Mouse (Mus musculus): ENCODE results near the gene Rcor2. TPM values are rescaled to one million over a fixed set of nuclear protein-coding genes. Genes with fewer than 3 reads are reported as not detected.

The Rcor2 gene
- 1.3 and 1.5 TPM in 2 replicates for polyA plus RNA-seq (2015; fragmentation: Nextera tagmentation; extraction: Ambion mirVana)

GRCm38 (mm10) chr19:7267091-7267741 is at the start of gene Rcor2:
Gene Rcor2, plus strand, starts transcription at chr19:7267325.
- DNase-seq (ENCODE audit: low spot score) (peak; percentile 80), ATAC-seq (peak; percentile 64)
- H3K9ac ChIP-seq (replicated peaks; ENCODE audit: low read depth): peak within 1 kb of the TSS; percentile 32; the same call in 1 of the 2 replicates
- WGBS: 4% methylated on average over 26 of the region's 28 CpGs
- H3K36me3 ChIP-seq (ENCODE audit: insufficient read depth, low read length): no peaks in the 10 kb centered on the region
- peak within 1 kb of the TSS; percentile 26 for H3K27ac ChIP-seq (ENCODE audit: low read length)
- peaks cover 22% of the 10 kb centered on the region for H3K4me1 ChIP-seq (ENCODE audit: insufficient read depth, low read depth, low read length)
- no peaks in the 10 kb centered on the region for H3K27me3 ChIP-seq (replicated peaks; ENCODE audit: insufficient read depth, low read length)
- H3K4me2 ChIP-seq (replicated peaks; ENCODE audit: low read depth, low read length): peak within 1 kb of the TSS; percentile 99
- no peak for TF ChIP-seq EP300 (IDR thresholded peaks at IDR 0.05)
- no peak for TF ChIP-seq CTCF (IDR thresholded peaks at IDR 0.05)
- H3K9me3 ChIP-seq (ENCODE audit: low read length): no peaks in the 10 kb centered on the region
- peak within 1 kb of the TSS; percentile 56 for H3K4me3 ChIP-seq (ENCODE audit: low read depth, low read length)

GRCm38 (mm10) chr19:7217926-7218267 is 49.2 kb upstream of the Rcor2 start:
- Histone ChIP-seq H3K4me1 (ENCODE audit: insufficient read depth, low read depth, low read length) (peaks cover 17% of the 10 kb centered on the region; the same call in 1 of the 2 replicates), H3K4me3 (ENCODE audit: low read depth, low read length) (peak overlapping the region; percentile 90; the same call in 1 of the 2 replicates), H3K27me3 (replicated peaks; ENCODE audit: insufficient read depth, low read length) (no peaks in the 10 kb centered on the region), H3K36me3 (ENCODE audit: insufficient read depth, low read length) (no peaks in the 10 kb centered on the region; the same call in 1 of the 2 replicates), H3K9ac (replicated peaks; ENCODE audit: low read depth) (no peak overlapping the region), H3K9me3 (ENCODE audit: low read length) (no peaks in the 10 kb centered on the region), H3K4me2 (replicated peaks; ENCODE audit: low read depth, low read length) (peak overlapping the region; percentile 78), H3K27ac (ENCODE audit: low read length) (no peak overlapping the region)
- TF ChIP-seq CTCF (IDR thresholded peaks at IDR 0.05) (no peak), EP300 (IDR thresholded peaks at IDR 0.05) (no peak)
- DNase-seq (ENCODE audit: low spot score): no peak
- no peak for ATAC-seq
- WGBS: 8% methylated on average over 6 of the region's 6 CpGs

GRCm38 (mm10) chr19:7218753-7219152 is 48.4 kb upstream of the Rcor2 start:
- H3K36me3 ChIP-seq (ENCODE audit: insufficient read depth, low read length): no peaks in the 10 kb centered on the region; the same call in 1 of the 2 replicates
- H3K9ac ChIP-seq (replicated peaks; ENCODE audit: low read depth): no peak overlapping the region
- WGBS: 94% methylated on average over 5 of the region's 5 CpGs
- peaks cover 17% of the 10 kb centered on the region; the same call in 1 of the 2 replicates for H3K4me1 ChIP-seq (ENCODE audit: insufficient read depth, low read depth, low read length)
- ATAC-seq (no peak), DNase-seq (ENCODE audit: low spot score) (no peak)
- no peak overlapping the region for H3K4me3 ChIP-seq (ENCODE audit: low read depth, low read length)
- H3K27ac ChIP-seq (ENCODE audit: low read length): no peak overlapping the region
- no peak overlapping the region for H3K4me2 ChIP-seq (replicated peaks; ENCODE audit: low read depth, low read length)
- TF ChIP-seq EP300 (IDR thresholded peaks at IDR 0.05): no peak
- TF ChIP-seq CTCF (IDR thresholded peaks at IDR 0.05): no peak
- no peaks in the 10 kb centered on the region for H3K27me3 ChIP-seq (replicated peaks; ENCODE audit: insufficient read depth, low read length)
- no peaks in the 10 kb centered on the region for H3K9me3 ChIP-seq (ENCODE audit: low read length)

GRCm38 (mm10) chr19:7222196-7222595 is 44.9 kb upstream of the Rcor2 start:
- WGBS: 73% methylated on average over 4 of the region's 6 CpGs
- Histone ChIP-seq H3K9me3 (ENCODE audit: low read length) (no peaks in the 10 kb centered on the region), H3K4me2 (replicated peaks; ENCODE audit: low read depth, low read length) (no peak overlapping the region), H3K36me3 (ENCODE audit: insufficient read depth, low read length) (0 out of 2 replicates have a peak, but pooled peaks cover 6% of the 10 kb centered on the region), H3K27ac (ENCODE audit: low read length) (no peak overlapping the region), H3K9ac (replicated peaks; ENCODE audit: low read depth) (no peak overlapping the region), H3K27me3 (replicated peaks; ENCODE audit: insufficient read depth, low read length) (no peaks in the 10 kb centered on the region), H3K4me1 (ENCODE audit: insufficient read depth, low read depth, low read length) (peaks cover 3% of the 10 kb centered on the region; the same call in 1 of the 2 replicates), H3K4me3 (ENCODE audit: low read depth, low read length) (no peak overlapping the region)
- TF ChIP-seq EP300 (IDR thresholded peaks at IDR 0.05) (no peak), CTCF (IDR thresholded peaks at IDR 0.05) (no peak)
- DNase-seq (ENCODE audit: low spot score) (no peak), ATAC-seq (no peak)

GRCm38 (mm10) chr19:7223488-7223887 is 43.6 kb upstream of the Rcor2 start:
- H3K9ac ChIP-seq (replicated peaks; ENCODE audit: low read depth): no peak overlapping the region
- peaks cover 6% of the 10 kb centered on the region; the same call in 1 of the 2 replicates for H3K36me3 ChIP-seq (ENCODE audit: insufficient read depth, low read length)
- no peak overlapping the region for H3K4me3 ChIP-seq (ENCODE audit: low read depth, low read length)
- DNase-seq (ENCODE audit: low spot score) (no peak), ATAC-seq (no peak)
- no peak overlapping the region for H3K27ac ChIP-seq (ENCODE audit: low read length)
- no peaks in the 10 kb centered on the region for H3K4me1 ChIP-seq (ENCODE audit: insufficient read depth, low read depth, low read length)
- no peaks in the 10 kb centered on the region for H3K9me3 ChIP-seq (ENCODE audit: low read length)
- TF ChIP-seq EP300 (IDR thresholded peaks at IDR 0.05): no peak
- TF ChIP-seq CTCF (IDR thresholded peaks at IDR 0.05): no peak; the same call in 1 of the 2 replicates
- H3K27me3 ChIP-seq (replicated peaks; ENCODE audit: insufficient read depth, low read length): no peaks in the 10 kb centered on the region
- no peak overlapping the region for H3K4me2 ChIP-seq (replicated peaks; ENCODE audit: low read depth, low read length)

- 88% methylated on average over 3 of the region's 3 CpGs for WGBS
- Histone ChIP-seq H3K9ac (replicated peaks; ENCODE audit: low read depth) (no peak overlapping the region), H3K27me3 (replicated peaks; ENCODE audit: insufficient read depth, low read length) (no peaks in the 10 kb centered on the region), H3K27ac (ENCODE audit: low read length) (no peak overlapping the region), H3K4me3 (ENCODE audit: low read depth, low read length) (no peak overlapping the region), H3K4me2 (replicated peaks; ENCODE audit: low read depth, low read length) (no peak overlapping the region), H3K9me3 (ENCODE audit: low read length) (no peaks in the 10 kb centered on the region), H3K4me1 (ENCODE audit: insufficient read depth, low read depth, low read length) (no peaks in the 10 kb centered on the region), H3K36me3 (ENCODE audit: insufficient read depth, low read length) (peaks cover 6% of the 10 kb centered on the region; the same call in 1 of the 2 replicates)
- DNase-seq (ENCODE audit: low spot score) (no peak), ATAC-seq (no peak)
- TF ChIP-seq EP300 (IDR thresholded peaks at IDR 0.05) (no peak), CTCF (IDR thresholded peaks at IDR 0.05) (no peak)
Observed at GRCm38 (mm10) chr19:7224253-7224652, 42.9 kb upstream of the Rcor2 start.

All from lung, postnatal 0 days (tissue).